Mouse (Mus musculus) spleen, adult 2 months (tissue): ENCODE results near the gene Rnf19b. TPM values are rescaled to one million over a fixed set of nuclear protein-coding genes. Genes with fewer than 3 reads are reported as not detected.
A peak's percentile ranks its signal among the peaks of the same experiment; 100 is the strongest.

Experiments used
- DNase-seq, 2 experiments: peaks; one replicate each; pipeline versions ENCODE4 v3.0.0 to v3.0.0-alpha.2; 2012 to 2021; ENCODE audit warnings: low spot score in 2 of 2, low read depth in 1 of 2
- H3K27ac ChIP-seq: fragments of 200-500 bp; 2 replicates; pipeline ENCODE4 v1.5.1; 2012; ENCODE audit warnings: low read length, inconsistent platforms; ENCODE audit not compliant: insufficient read depth
- H3K27me3 ChIP-seq: fragments of 200-500 bp; 2 replicates; pipeline ENCODE4 v1.6.1; 2012; ENCODE audit warnings: mild to moderate bottlenecking, moderate library complexity, low read length, inconsistent platforms; ENCODE audit not compliant: control insufficient read depth, insufficient read depth
- H3K36me3 ChIP-seq: fragments of 200-500 bp; 2 replicates; pipeline ENCODE4 v1.6.1; 2012; ENCODE audit warnings: mild to moderate bottlenecking, low read length, inconsistent platforms; ENCODE audit not compliant: control insufficient read depth, insufficient read depth
- H3K4me1 ChIP-seq: fragments of 200-500 bp; 2 replicates; pipeline ENCODE4 v1.6.1; 2011; ENCODE audit warnings: inconsistent platforms; ENCODE audit not compliant: control insufficient read depth, insufficient read depth, insufficient read length
- H3K4me3 ChIP-seq: fragments of 200-500 bp; 2 replicates; pipeline ENCODE4 v1.5.1; 2011; ENCODE audit warnings: mild to moderate bottlenecking, inconsistent platforms; ENCODE audit not compliant: insufficient read depth, insufficient read length; ENCODE audit errors: extremely low read depth
- CTCF ChIP-seq: fragments of 200-500 bp; IDR thresholded peaks from 2 replicates; pipeline ENCODE4 v1.5.1; 2011; ENCODE audit warnings: mild to moderate bottlenecking, inconsistent platforms; ENCODE audit not compliant: insufficient read depth, insufficient read length, insufficient replicate concordance; ENCODE audit errors: extremely low read depth
- POLR2A ChIP-seq: fragments of 200-500 bp; IDR thresholded peaks from 2 replicates; pipeline ENCODE4 v1.6.1; 2011; ENCODE audit warnings: low read depth, low read length, inconsistent platforms
- WGBS: fragments of 180-500 bp; shearing (Covaris S2); methylation state at CpG from one replicate; pipeline ENCODE4 v1.1.7; 2018; 5-methylcytosine and 5-hydroxymethylcytosine counted together
- polyA plus RNA-seq: library from polyadenylated mRNA; depleted of rRNA; stranded (reverse); fragments of >200 nt; gene quantifications from 2 replicates; pipeline ENCODE4 v1.2.3, GENCODE M21; 2012

Rnf19b gene
- polyA plus RNA-seq, 1 experiment: 109 TPM

DNA sequence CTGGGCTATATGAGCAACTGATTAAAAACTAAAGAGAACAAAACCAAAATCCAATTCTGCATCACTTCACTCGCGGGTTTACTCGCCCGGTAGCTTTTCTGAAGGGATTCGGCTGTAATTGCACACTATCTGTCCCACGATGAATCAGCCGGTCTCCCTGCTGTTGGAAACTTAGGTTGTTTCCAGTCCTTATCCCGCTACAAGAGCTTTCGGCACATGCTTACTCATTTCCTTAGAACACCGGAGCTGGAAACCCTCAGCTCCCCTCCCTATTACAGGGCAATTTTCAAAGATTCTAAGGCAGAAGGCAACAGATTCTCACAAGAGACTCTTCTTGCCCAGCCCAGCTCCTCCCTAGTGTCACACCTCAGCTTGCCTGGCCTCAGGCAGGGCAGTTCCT lies 40.9 kb upstream of the Rnf19b start:
- no peak for TF ChIP-seq CTCF
- TF ChIP-seq POLR2A: no peak
- Histone ChIP-seq H3K4me3 (no peak overlapping the region), H3K4me1 (peaks cover 14% of the 10 kb centered on the region; the same call in 1 of the 2 replicates), H3K27me3 (no peaks in the 10 kb centered on the region), H3K27ac (no peak overlapping the region), H3K36me3 (no peaks in the 10 kb centered on the region)
- DNase-seq: no peak
- 58% methylated on average over 10 of the region's 10 CpGs for WGBS

DNA sequence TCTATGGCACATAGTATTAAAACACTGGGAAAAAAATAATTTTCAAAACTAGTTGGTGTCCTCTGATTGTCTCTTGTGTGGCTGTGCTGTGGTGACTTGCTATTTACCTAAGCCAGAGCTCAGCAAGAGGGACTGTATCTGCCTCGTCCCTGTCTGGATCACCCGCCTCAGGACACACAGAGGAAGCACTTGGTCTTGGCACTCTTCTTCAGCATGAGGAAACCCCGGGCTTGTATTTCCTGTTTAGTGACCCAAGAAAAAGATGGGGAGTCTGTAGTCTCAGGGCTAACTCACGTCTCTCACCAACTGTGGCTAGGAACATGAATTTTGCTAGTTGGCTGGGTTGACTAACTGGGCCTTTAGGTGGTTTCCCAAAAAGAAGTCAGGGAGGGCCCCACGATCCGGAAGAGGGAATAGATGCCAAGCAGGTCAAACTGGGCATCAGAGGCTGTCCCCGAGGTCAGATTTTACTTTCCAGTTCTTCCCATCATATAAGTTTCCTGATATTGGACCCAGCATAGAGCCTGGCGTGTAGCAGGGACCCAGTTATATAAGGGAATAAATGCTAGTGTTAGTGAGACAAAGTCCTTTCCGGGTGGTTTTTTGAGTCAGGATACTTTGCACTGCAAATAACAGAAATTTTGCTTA lies 39.2 kb upstream of the Rnf19b start:
- 47% methylated on average over 9 of the region's 9 CpGs for WGBS
- Histone ChIP-seq H3K27me3 (no peaks in the 10 kb centered on the region), H3K4me3 (no peak overlapping the region), H3K27ac (peak overlapping the region; percentile 63), H3K36me3 (no peaks in the 10 kb centered on the region), H3K4me1 (peaks cover 17% of the 10 kb centered on the region; the same call in 1 of the 2 replicates)
- TF ChIP-seq CTCF (no peak), POLR2A (no peak)
- no peak for DNase-seq

DNA sequence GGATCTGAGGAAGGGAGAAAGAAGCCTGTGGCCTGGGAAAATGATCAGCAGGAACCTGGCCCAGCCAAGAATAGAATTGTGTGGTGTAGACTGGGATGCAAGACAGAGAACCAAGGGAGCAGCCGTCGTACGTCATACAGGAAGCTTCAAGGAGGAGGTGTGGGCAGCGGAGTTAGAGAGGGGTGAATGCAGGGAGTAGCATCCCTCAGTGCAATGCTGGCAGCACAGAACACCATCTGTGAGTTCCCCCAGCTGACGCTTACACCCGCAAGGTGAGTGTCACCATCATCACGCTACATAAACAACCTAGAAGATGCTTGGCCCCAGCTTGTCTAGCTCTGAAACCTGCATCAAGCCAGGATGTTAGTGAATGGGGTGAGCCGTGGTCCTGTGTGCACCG lies 38.3 kb upstream of the Rnf19b start:
- H3K27ac ChIP-seq: peak overlapping the region; percentile 36
- peaks cover 19% of the 10 kb centered on the region; the same call in 1 of the 2 replicates for H3K4me1 ChIP-seq

DNA sequence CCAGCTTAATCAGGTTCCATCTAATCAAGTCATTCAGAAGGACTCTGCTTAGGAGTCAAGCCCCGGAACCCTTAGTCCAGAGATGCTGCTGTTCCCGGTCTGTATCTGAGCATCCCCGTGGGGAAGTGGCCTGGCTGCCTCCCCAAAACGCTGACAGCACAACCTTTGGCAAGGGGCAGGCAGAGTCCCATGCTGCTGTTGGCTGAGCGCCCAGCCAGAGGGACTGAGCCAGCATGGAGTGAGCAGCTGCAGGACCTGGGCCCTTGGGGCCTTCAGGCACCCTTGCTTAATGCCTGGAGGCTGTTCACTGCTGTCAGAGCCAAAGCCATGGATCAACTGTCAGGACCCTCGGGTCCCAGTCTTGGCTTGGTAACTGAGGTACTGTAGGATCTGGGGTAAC lies 37.6 kb upstream of the Rnf19b start:
- Histone ChIP-seq H3K27me3 (no peaks in the 10 kb centered on the region), H3K4me3 (no peak overlapping the region), H3K36me3 (no peaks in the 10 kb centered on the region), H3K27ac (no peak overlapping the region), H3K4me1 (peaks cover 19% of the 10 kb centered on the region; the same call in 1 of the 2 replicates)
- peak in 1 of 2 experiments; percentile 17 for DNase-seq
- no peak for TF ChIP-seq CTCF
- no peak for TF ChIP-seq POLR2A
- WGBS: 49% methylated on average over 6 of the region's 6 CpGs

More for the DNA sequence above, 38.3 kb upstream of the Rnf19b start:
- no peaks in the 10 kb centered on the region for H3K36me3 ChIP-seq
- no peak for DNase-seq
- TF ChIP-seq POLR2A: no peak
- TF ChIP-seq CTCF: no peak
- 55% methylated on average over 9 of the region's 9 CpGs for WGBS
- no peaks in the 10 kb centered on the region for H3K27me3 ChIP-seq
- no peak overlapping the region for H3K4me3 ChIP-seq

DNA sequence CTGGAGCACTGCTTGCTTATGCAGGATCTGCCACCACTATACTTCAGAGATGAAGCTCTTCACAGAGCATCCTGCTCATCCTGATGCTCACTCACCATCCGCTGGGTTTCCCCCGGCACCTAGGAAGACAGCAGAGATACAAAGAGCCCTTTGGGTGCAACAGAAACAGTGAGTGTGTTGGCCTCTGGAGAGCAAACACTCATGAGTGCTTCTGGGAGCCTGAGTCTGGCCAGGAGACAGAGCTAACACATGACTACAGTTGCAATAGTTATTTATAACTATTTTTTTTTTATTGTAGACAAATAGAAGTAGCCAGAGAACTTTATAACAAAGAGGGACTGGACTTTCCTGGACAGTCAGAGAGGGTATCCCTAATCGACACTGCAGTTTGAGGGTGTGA lies 36.6 kb upstream of the Rnf19b start:
- Histone ChIP-seq H3K27me3 (no peaks in the 10 kb centered on the region), H3K36me3 (no peaks in the 10 kb centered on the region), H3K27ac (no peak overlapping the region), H3K4me3 (no peak overlapping the region), H3K4me1 (peaks cover 19% of the 10 kb centered on the region; the same call in 1 of the 2 replicates)
- TF ChIP-seq CTCF (no peak), POLR2A (no peak)
- 91% methylated on average over 3 of the region's 3 CpGs for WGBS
- DNase-seq: no peak

DNA sequence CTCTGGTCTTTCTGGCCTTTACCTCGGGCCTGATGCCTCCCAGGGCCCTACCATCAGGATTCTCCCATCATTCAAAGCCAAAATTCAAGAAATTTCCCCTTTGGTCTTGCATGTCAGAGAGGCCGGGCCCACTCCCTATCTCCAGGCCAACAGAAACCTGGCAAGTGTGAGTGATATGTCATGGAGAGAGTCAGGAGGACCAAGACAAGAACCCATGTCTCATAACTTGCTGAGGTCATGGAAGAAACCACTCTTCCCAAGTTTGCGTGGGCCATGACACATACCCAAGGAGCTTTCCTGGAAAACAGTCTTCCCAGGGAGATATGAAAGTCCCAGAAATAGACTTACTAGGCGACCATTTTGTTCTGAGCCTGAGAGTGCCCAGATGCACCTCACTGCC lies 36.2 kb upstream of the Rnf19b start:
- DNase-seq: no peak
- Histone ChIP-seq H3K36me3 (no peaks in the 10 kb centered on the region), H3K27ac (no peak overlapping the region), H3K4me3 (no peak overlapping the region), H3K4me1 (peaks cover 19% of the 10 kb centered on the region; the same call in 1 of the 2 replicates), H3K27me3 (no peaks in the 10 kb centered on the region)
- WGBS: 81% methylated on average over 4 of the region's 4 CpGs
- no peak for TF ChIP-seq CTCF
- TF ChIP-seq POLR2A: no peak

DNA sequence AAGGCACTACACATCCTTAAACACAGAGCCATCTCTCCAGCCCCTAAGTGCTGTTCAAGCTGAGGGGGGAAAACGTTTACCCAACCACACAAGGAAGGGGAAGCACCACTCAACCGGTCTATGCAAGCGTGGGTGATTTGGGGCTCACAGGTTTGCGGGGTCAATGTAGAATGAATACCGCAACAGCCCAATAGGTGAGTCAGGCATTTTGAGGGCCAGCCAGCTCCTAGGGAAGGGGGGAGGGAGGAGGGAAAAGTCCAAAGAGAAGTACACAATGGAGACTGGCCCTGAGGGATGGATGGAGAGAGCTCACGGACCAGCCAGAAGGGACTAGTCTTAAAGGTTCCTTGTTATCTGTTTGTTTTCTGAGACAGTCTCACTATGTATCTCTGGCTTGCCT lies 34.2 kb upstream of the Rnf19b start:
- no peak overlapping the region for H3K4me3 ChIP-seq
- peaks cover 16% of the 10 kb centered on the region; the same call in 1 of the 2 replicates for H3K4me1 ChIP-seq

More for the DNA sequence above, 34.2 kb upstream of the Rnf19b start:
- no peak overlapping the region for H3K27ac ChIP-seq
- 31% methylated on average over 6 of the region's 6 CpGs for WGBS
- no peak for TF ChIP-seq POLR2A
- TF ChIP-seq CTCF: no peak
- H3K36me3 ChIP-seq: no peaks in the 10 kb centered on the region
- no peak for DNase-seq
- H3K27me3 ChIP-seq: no peaks in the 10 kb centered on the region
